Mouse (Mus musculus) inflammation-experienced regulatory T-cells, adult 6 months (primary cell): ENCODE results near the gene Cacna1a. TPM values are rescaled to one million over a fixed set of nuclear protein-coding genes. Genes with fewer than 3 reads are reported as not detected.

ENCODE experiments used
- polyA plus RNA-seq, 3 experiments: library from polyadenylated mRNA; unstranded; fragments of 100-300 nt; shearing (Covaris generic); gene quantifications; one replicate each; pipeline ENCODE4 v1.2.1; 2017

Gene Cacna1a
- polyA plus RNA-seq, 3 experiments from 2014 or later = 3.4 to 8.2 (median 8.2) TPM

Other genes with a start within 250 kb of the Cacna1a start
- gene Cc2d1a, start 240.5 kb upstream of the Cacna1a start, polyA plus RNA-seq = 10 to 100 TPM; 13.9 to 24.2 (median 21.3) TPM
- gene 4930432K21Rik, start 240.4 kb upstream of the Cacna1a start, polyA plus RNA-seq = 1 to 10 TPM in 2 of 3 experiments, not detected in 1; 1.5 to 1.6 TPM
- not detected for gene Nanos3, start 203.2 kb upstream of the Cacna1a start, polyA plus RNA-seq
- 1 to 10 TPM; 2.9 to 4.8 (median 4.4) TPM for gene Zswim4, start 151.4 kb upstream of the Cacna1a start, polyA plus RNA-seq
- 100 to 1,000 TPM; 351 to 392 (median 390) TPM for gene D8Ertd738e, start 138.7 kb upstream of the Cacna1a start, polyA plus RNA-seq
- gene Mri1, start 131.1 kb upstream of the Cacna1a start, polyA plus RNA-seq = 10 to 100 TPM in 2 of 3 experiments, 1 to 10 TPM in 1; 7.2 to 34.3 (median 25.2) TPM
- gene Ccdc130, start 118.1 kb upstream of the Cacna1a start, polyA plus RNA-seq = 10 to 100 TPM; 40.4 to 53.7 (median 44.6) TPM